Comparison of ENCODE assay signal across 8 mouse cellular contexts in the genomic region with DNA sequence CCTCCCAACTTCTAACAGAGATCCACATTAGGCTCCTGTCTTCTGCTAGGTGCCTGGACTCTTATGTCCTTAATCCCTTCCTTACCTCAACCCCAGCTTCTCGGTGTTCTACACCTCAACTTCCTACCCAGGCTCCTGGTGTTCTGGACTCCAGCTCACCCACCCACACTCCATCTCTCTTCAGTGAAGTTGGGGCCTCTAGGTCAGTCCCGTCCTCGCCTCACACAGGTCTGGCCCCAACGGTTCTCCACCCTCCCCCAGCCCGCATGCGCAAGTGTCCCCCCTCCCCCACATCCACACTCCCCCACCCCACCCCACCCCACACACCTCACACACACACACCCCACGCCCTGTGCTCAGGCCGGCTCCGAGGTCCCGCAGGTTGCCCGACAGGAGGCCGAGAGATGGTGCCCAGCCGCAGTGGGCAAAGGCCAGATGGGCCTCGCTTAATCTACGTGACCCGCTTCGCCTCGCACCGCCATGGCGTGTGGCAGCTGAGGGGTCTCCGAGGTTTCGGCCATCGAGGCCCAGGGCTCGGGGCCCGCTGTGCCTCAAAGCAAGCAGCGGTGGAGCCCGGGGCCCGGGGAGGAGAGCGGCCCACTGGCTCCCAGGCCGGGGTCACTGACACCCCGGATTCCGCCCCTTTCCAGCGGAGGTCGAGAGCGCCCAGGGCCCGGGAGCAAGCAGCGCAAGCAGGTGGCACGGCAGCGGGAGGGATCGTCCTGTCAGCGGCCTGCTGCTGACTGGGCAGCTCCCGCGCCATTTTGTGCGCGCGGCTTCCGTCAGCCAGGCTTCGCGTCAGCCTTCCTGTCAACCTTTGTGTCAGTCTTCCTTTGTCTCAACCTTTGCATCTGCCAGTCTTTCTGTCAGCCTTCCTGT. TPM values are rescaled to one million over a fixed set of nuclear protein-coding genes. Genes with fewer than 3 reads are reported as not detected.
DNase-seq lines count a peak whose midpoint lies in the region; ATAC-seq and TF ChIP-seq lines count a peak whose summit lies in the region.
"Had no signal": no experiment of that assay in that cellular context is flagged by ENCODE, and none has a peak within 500 bp of the region (broad histone marks: within the 10 kb centered on the region; RNA-seq: fewer than 3 reads in every experiment).

Gene 4930524B15Rik, plus strand, starts transcription at position 337 of the 879 bp plus-strand sequence.

- no peak for DNase-seq in lung, adult 2 months
- DNase-seq in hindbrain, postnatal 0 days (ENCODE audit: low spot score): peak; percentile 48
- no peak for DNase-seq in T-cell, adult 2 months (ENCODE audit: low spot score)
- no peak for DNase-seq in left cerebral cortex, adult 11 months (ENCODE audit: low spot score)

- TF ChIP-seq POLR2A in lung, adult 2 months (IDR thresholded peaks at IDR 0.05; ENCODE audit: borderline replicate concordance, extremely low read depth, low read depth, low read length): no peak

- H3K27ac ChIP-seq in lung, embryonic 16.5 days (ENCODE audit: low read length): no peak within 1 kb of the TSS
- no peak within 1 kb of the TSS for H3K27ac ChIP-seq in embryonic facial prominence, embryonic 12.5 days
- no peak within 1 kb of the TSS for H3K27ac ChIP-seq in hindbrain, postnatal 0 days
- H3K27ac ChIP-seq in midbrain, embryonic 16.5 days (ENCODE audit: low read length): no peak within 1 kb of the TSS
- H3K27ac ChIP-seq: macrophage had no signal

- no peaks in the 10 kb centered on the region for H3K9me3 ChIP-seq in lung, embryonic 16.5 days (ENCODE audit: control insufficient read depth, low read length)
- H3K9me3 ChIP-seq in embryonic facial prominence, embryonic 12.5 days: no peaks in the 10 kb centered on the region
- no peaks in the 10 kb centered on the region for H3K9me3 ChIP-seq in hindbrain, postnatal 0 days (ENCODE audit: low read length)
- no peaks in the 10 kb centered on the region for H3K9me3 ChIP-seq in midbrain, embryonic 16.5 days (replicated peaks; ENCODE audit: control insufficient read depth, low read length, poor library complexity, severe bottlenecking)

- peak within 1 kb of the TSS; percentile 44 for H3K4me3 ChIP-seq in lung, embryonic 16.5 days (ENCODE audit: low read length)
- no peak within 1 kb of the TSS for H3K4me3 ChIP-seq in lung, adult 2 months (replicated peaks; ENCODE audit: extremely low read depth, low read depth, low read length)
- H3K4me3 ChIP-seq in embryonic facial prominence, embryonic 12.5 days: peak within 1 kb of the TSS; percentile 26
- H3K4me3 ChIP-seq in hindbrain, postnatal 0 days (ENCODE audit: low read length): peak within 1 kb of the TSS; percentile 15; the same call in 1 of the 2 replicates
- H3K4me3 ChIP-seq in midbrain, embryonic 16.5 days (ENCODE audit: low read depth, low read length): peak within 1 kb of the TSS; percentile 31

- no peaks in the 10 kb centered on the region for H3K27me3 ChIP-seq in lung, embryonic 16.5 days (ENCODE audit: control insufficient read depth, insufficient read depth, low read depth, low read length)
- no peaks in the 10 kb centered on the region for H3K27me3 ChIP-seq in embryonic facial prominence, embryonic 12.5 days
- no peaks in the 10 kb centered on the region for H3K27me3 ChIP-seq in hindbrain, postnatal 0 days (ENCODE audit: insufficient read depth, low read length)
- no peaks in the 10 kb centered on the region for H3K27me3 ChIP-seq in midbrain, embryonic 16.5 days (ENCODE audit: control insufficient read depth, insufficient read depth, low read depth, low read length)

- no peak for TF ChIP-seq CTCF in lung, adult 2 months (IDR thresholded peaks at IDR 0.05; ENCODE audit: insufficient read depth, low read length)
- no peak for TF ChIP-seq CTCF in hindbrain, postnatal 0 days (IDR thresholded peaks at IDR 0.05; ENCODE audit: low read depth)

- H3K4me1 ChIP-seq in lung, embryonic 16.5 days (replicated peaks; ENCODE audit: control insufficient read depth, insufficient read depth, low read length): peaks cover 3% of the 10 kb centered on the region; the same call in 1 of the 2 replicates
- no peaks in the 10 kb centered on the region for H3K4me1 ChIP-seq in lung, adult 2 months (ENCODE audit: control insufficient read depth, insufficient read depth, low read length)
- H3K4me1 ChIP-seq in embryonic facial prominence, embryonic 12.5 days: no peaks in the 10 kb centered on the region
- H3K4me1 ChIP-seq in hindbrain, postnatal 0 days (ENCODE audit: insufficient read depth, low read length): no peaks in the 10 kb centered on the region
- H3K4me1 ChIP-seq in midbrain, embryonic 16.5 days (ENCODE audit: control insufficient read depth, insufficient read depth, low read length): peaks cover 3% of the 10 kb centered on the region

- WGBS in lung, embryonic 16.5 days: 32% methylated on average over 48 of the region's 49 CpGs
- 45% methylated on average over 49 of the region's 49 CpGs for WGBS in lung, adult 2 months
- WGBS in embryonic facial prominence, embryonic 12.5 days: 44% methylated on average over 49 of the region's 49 CpGs
- 51% methylated on average over 49 of the region's 49 CpGs for WGBS in hindbrain, postnatal 0 days
- WGBS in midbrain, embryonic 16.5 days: 38% methylated on average over 47 of the region's 49 CpGs

- H3K36me3 ChIP-seq in lung, embryonic 16.5 days (ENCODE audit: control insufficient read depth, insufficient read depth, low read length): no peaks in the 10 kb centered on the region
- H3K36me3 ChIP-seq in embryonic facial prominence, embryonic 12.5 days: no peaks in the 10 kb centered on the region
- no peaks in the 10 kb centered on the region for H3K36me3 ChIP-seq in hindbrain, postnatal 0 days (ENCODE audit: insufficient read depth, low read length)
- no peaks in the 10 kb centered on the region for H3K36me3 ChIP-seq in midbrain, embryonic 16.5 days (ENCODE audit: control insufficient read depth, insufficient read depth, low read length)

- H3K4me2 ChIP-seq in lung, embryonic 16.5 days (ENCODE audit: low read depth, low read length): peak within 1 kb of the TSS; percentile 70
- H3K4me2 ChIP-seq in embryonic facial prominence, embryonic 12.5 days (replicated peaks): peak within 1 kb of the TSS; percentile 51
- H3K4me2 ChIP-seq in hindbrain, postnatal 0 days (ENCODE audit: low read depth, low read length): peak within 1 kb of the TSS; percentile 48
- peak within 1 kb of the TSS; percentile 58 for H3K4me2 ChIP-seq in midbrain, embryonic 16.5 days (ENCODE audit: low read length)

- ATAC-seq in lung, embryonic 16.5 days (ENCODE audit: low read depth): peak; percentile 31; the same call in 1 of the 2 replicates
- peak; percentile 47; the same call in 1 of the 2 replicates for ATAC-seq in embryonic facial prominence, embryonic 12.5 days (ENCODE audit: insufficient number of reproducible peaks, insufficient read depth, low FRiP score, low TSS enrichment)
- peak; percentile 58 for ATAC-seq in hindbrain, postnatal 0 days
- peak; percentile 68 for ATAC-seq in midbrain, embryonic 16.5 days

- H3K9ac ChIP-seq in lung, embryonic 16.5 days (ENCODE audit: low read length): peak within 1 kb of the TSS; percentile 61
- 0 out of 2 replicates have a peak within 1 kb of the TSS, but pooled peaks have one; percentile 30 for H3K9ac ChIP-seq in embryonic facial prominence, embryonic 12.5 days
- H3K9ac ChIP-seq in hindbrain, postnatal 0 days (replicated peaks; ENCODE audit: low read length): peak within 1 kb of the TSS; percentile 15; the same call in 1 of the 2 replicates
- peak within 1 kb of the TSS; percentile 53 for H3K9ac ChIP-seq in midbrain, embryonic 16.5 days (ENCODE audit: low read depth, low read length)

RNA-seq across cellular contexts. Expression of gene 4930524B15Rik, which starts in this region (rescaled TPM):
- not detected in 2 replicates for polyA plus RNA-seq in lung, embryonic 16.5 days (2015; fragmentation: Nextera tagmentation; extraction: Ambion mirVana)
- polyA plus RNA-seq in lung, adult 2 months (2012; rRNA removed): 0.05 and 0.06 TPM in 2 replicates
- 0.18 and 0.29 TPM in 2 replicates for polyA plus RNA-seq in embryonic facial prominence, embryonic 12.5 days (2016; fragmentation: Nextera tagmentation; extraction: Ambion mirVana)
- total RNA-seq in hindbrain, postnatal 0 days (2014; rRNA removed): 0.42 and 1.4 TPM in 2 replicates
- polyA plus RNA-seq in hindbrain, postnatal 0 days (2015; fragmentation: Nextera tagmentation; extraction: Ambion mirVana): 0.34 and 0.50 TPM in 2 replicates
- 0.20 and 0.53 TPM in 2 replicates for polyA plus RNA-seq in midbrain, embryonic 16.5 days (2015; fragmentation: Nextera tagmentation; extraction: Ambion mirVana)
- polyA plus RNA-seq: macrophage had no signal

Comparison
In these comparisons a context has a peak if more than half of its experiments do, and no peak if none do; other contexts are left out.
1. Peak in ATAC-seq, H3K4me3 ChIP-seq, H3K9ac ChIP-seq and H3K4me2 ChIP-seq in lung, embryonic 16.5 days; RNA of the gene not detected or under 1 TPM.
2. Peak in ATAC-seq, H3K4me3 ChIP-seq, H3K9ac ChIP-seq and H3K4me2 ChIP-seq in embryonic facial prominence, embryonic 12.5 days; RNA of the gene not detected or under 1 TPM.
3. Peak in ATAC-seq, H3K4me3 ChIP-seq, H3K9ac ChIP-seq and H3K4me2 ChIP-seq in midbrain, embryonic 16.5 days; RNA of the gene not detected or under 1 TPM.